Mouse (Mus musculus): ENCODE measurements around the gene Ahr.

The Ahr gene

GRCm38 (mm10) chr12:35503586-35503985 is 31.3 kb downstream of the Ahr start:
- DNase-seq (ENCODE audit: low read depth, low spot score), result no peak

- no peak for DNase-seq (ENCODE audit: low read depth, low spot score)
Measured at GRCm38 (mm10) chr12:35501476-35501875, 33.4 kb downstream of the Ahr start.

- no peak for DNase-seq (ENCODE audit: low read depth, low spot score)
Measured at GRCm38 (mm10) chr12:35495195-35495594, 39.6 kb downstream of the Ahr start.

GRCm38 (mm10) chr12:35480764-35481163 is 54.1 kb downstream of the Ahr start:
- no peak for DNase-seq (ENCODE audit: low read depth, low spot score)

- no peak for DNase-seq (ENCODE audit: low read depth, low spot score)
Measured at GRCm38 (mm10) chr12:35478906-35479305, 55.9 kb downstream of the Ahr start.

GRCm38 (mm10) chr12:35463457-35463856 is 71.4 kb downstream of the Ahr start:
- no peak for DNase-seq (ENCODE audit: low read depth, low spot score)

GRCm38 (mm10) chr12:35462667-35463066 is 72.2 kb downstream of the Ahr start:
- DNase-seq (ENCODE audit: low read depth, low spot score), result no peak

- DNase-seq (ENCODE audit: low read depth, low spot score), result no peak
Measured at GRCm38 (mm10) chr12:35459662-35460061, 75.2 kb downstream of the Ahr start.

All from retina, adult 2 months (tissue).